Mouse (Mus musculus): Measurements from ENCODE around the gene A730009L09Rik. TPM values are rescaled to one million over a fixed set of nuclear protein-coding genes. Genes with fewer than 3 reads are reported as not detected.
A peak's percentile ranks its signal among the peaks of the same experiment; 100 is the strongest.

Gene A730009L09Rik
- not detected for total RNA-seq (2021)
- long read RNA-seq, experiment 1, result 0 reads
- long read RNA-seq, experiment 2, result 0 reads

GRCm38 (mm10) chr16:84514821-84515220, at the start of gene A730009L09Rik:
TSS of gene A730009L09Rik (plus strand) at chr16:84515121.
- DNase-seq, result no peak
- intact Hi-C loops (cut with DNase I; ENCODE audit: low total_unique reads), result no loop called here

GRCm38 (mm10) chr16:84465581-84466165, 49.2 kb upstream of the A730009L09Rik start:
- intact Hi-C loops (cut with DNase I; ENCODE audit: low total_unique reads), result no loop called here
- DNase-seq, result no peak

DNA sequence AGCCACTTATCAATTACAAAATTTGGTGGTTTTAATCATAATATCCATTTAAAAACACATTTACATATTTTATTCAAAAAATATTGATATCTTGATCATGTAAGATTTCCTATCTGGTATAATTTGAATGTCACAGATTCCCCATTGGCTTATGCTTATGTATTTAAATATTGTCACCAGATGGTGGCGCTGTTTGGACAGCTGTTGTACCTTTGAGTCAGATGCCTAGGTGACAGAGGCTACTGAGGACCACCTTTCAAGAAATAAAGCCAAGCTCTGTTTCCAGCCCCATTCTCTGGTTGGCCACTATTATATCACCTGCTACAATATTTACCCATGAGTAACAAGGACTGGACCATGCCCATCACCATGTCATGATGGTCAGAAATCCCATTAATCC, 46.0 kb upstream of the A730009L09Rik start:
- no peak for DNase-seq
- intact Hi-C loops (cut with DNase I; ENCODE audit: low total_unique reads), result no loop called here

DNA sequence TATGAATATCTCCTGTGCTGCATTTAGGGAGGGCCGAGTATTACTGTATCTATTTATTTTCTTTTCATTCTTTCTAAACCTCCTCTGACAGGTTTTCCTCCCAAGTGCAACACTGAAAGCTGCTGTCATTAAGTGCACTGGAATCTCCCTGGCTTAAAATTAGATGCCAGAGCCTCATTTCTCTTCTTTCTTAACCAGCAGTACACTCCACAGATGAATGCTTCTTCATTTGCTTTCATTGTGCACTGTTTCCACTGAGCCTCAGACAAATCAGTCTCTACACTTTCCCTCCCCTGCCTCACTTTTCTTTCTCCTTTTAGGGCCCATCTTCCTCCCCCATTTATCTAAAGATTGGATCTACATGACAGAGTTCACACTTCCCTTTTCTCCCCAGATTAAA, 44.9 kb upstream of the A730009L09Rik start:
- no peak for DNase-seq

DNA sequence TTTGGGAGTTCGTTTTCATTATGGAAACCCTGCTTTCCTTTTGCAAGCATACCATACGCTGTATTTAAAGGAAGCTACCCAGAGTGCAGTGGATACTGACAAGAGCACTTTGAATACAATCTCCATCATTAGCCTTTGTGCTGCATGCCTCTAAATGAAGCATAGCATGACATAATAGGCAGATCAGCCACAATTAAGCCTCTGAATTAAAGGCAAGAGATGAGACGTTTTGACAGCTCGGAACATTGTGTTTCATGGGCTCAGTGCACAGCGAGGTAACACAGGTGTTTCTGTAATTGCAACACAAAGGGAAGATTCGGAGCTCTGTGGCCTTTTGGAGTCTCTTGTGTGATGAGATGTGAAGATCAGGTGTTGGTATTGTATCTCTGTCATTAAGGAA, 41.5 kb upstream of the A730009L09Rik start:
- no peak for DNase-seq
- intact Hi-C loops (cut with DNase I; ENCODE audit: low total_unique reads), result no loop called here

More for the DNA sequence above, 44.9 kb upstream of the A730009L09Rik start:
- intact Hi-C loops (cut with DNase I; ENCODE audit: low total_unique reads), result no loop called here

DNA sequence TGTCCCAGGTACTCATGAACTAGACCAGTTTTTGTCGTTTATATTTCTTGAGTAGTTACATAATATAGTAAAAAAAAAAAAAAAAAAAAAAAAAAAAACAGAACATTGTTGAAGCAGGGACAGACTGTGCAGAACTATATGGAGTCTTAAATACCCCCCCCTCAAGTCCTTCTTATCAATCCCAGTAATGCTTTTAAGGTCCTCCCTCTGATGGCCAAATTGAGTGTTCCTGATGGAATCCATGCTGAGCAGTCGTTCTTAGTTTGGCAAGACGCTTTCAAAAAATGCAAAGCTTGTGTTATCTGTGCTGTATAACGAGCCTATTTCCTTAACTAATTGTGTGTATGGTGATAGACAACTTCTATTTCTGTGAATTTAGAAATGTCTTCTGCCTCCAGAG, 40.2 kb upstream of the A730009L09Rik start:
- intact Hi-C loops (cut with DNase I; ENCODE audit: low total_unique reads), result no loop called here
- no peak for DNase-seq

DNA sequence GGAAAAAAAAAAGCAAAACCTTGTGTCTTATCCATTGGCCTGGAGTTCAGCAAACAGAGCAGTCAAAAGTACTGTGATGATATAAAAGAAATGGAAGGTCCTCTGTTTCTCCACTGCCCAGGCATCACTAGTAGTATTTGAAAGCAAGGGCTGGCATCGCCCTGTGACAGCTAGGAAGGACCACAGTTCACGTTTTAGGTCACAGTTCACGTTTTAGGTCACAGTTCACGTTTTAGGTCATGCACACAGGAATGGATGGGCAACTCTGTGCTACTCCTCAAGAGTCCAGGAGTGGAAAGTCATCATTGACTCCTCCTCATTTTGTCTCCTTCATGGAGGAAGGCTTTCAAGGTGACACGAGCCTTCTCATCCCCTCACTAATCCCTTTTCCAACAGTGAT, 38.0 kb upstream of the A730009L09Rik start:
- intact Hi-C loops (cut with DNase I; ENCODE audit: low total_unique reads), result no loop called here
- DNase-seq, result no peak

- no peak for DNase-seq
- intact Hi-C loops (cut with DNase I; ENCODE audit: low total_unique reads), result no loop called here
Measured at GRCm38 (mm10) chr16:84477528-84477927, 37.4 kb upstream of the A730009L09Rik start.

DNA sequence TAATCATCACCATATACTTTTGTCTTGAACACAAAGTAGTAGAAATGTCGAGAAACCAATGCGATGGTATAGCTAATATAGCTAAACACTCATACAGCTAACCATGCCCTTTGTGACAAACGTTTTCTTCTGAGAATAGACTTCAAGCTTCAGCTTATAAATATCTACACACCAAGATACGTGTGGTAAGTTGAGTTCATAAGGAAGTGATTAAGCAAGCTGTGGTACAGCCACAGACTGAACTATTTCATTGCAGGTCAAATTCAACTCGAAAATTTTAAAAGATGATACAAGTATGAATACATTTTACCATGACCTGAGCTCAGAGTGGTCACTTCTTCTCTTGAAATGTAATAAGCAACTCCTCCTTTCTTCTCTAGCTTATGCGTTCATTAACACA, 37.0 kb upstream of the A730009L09Rik start:
- intact Hi-C loops (cut with DNase I; ENCODE audit: low total_unique reads), result no loop called here
- DNase-seq, result no peak

- intact Hi-C loops (cut with DNase I; ENCODE audit: low total_unique reads), result no loop called here
- DNase-seq, result no peak
Measured at GRCm38 (mm10) chr16:84485931-84486330, 29.0 kb upstream of the A730009L09Rik start.

- intact Hi-C loops (cut with DNase I; ENCODE audit: low total_unique reads), result no loop called here
- no peak for DNase-seq
Measured at GRCm38 (mm10) chr16:84494818-84495217, 20.1 kb upstream of the A730009L09Rik start.

DNA sequence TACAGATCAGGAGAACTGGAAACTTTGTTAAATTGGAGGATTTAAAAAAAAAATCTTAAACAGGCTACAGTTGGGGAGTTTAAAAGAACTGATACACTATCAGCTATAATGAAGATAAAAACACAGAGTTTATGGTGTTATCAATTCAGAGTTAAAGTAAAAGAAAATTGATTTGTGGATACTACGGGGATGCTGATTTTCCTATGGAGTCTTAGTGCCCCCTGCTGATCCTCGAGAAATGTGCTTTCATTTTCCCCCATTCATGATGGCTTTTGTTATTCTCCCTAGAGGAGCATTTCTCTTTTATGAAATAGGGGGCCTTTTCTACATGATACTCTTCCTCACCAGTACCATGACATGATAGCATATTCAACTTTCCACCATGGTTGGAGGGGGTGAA, 19.5 kb upstream of the A730009L09Rik start:
- DNase-seq, result no peak
- intact Hi-C loops (cut with DNase I; ENCODE audit: low total_unique reads), result no loop called here

- DNase-seq, result no peak
- intact Hi-C loops (cut with DNase I; ENCODE audit: low total_unique reads), result no loop called here
Measured at GRCm38 (mm10) chr16:84507681-84508080, 7.2 kb upstream of the A730009L09Rik start.

DNA sequence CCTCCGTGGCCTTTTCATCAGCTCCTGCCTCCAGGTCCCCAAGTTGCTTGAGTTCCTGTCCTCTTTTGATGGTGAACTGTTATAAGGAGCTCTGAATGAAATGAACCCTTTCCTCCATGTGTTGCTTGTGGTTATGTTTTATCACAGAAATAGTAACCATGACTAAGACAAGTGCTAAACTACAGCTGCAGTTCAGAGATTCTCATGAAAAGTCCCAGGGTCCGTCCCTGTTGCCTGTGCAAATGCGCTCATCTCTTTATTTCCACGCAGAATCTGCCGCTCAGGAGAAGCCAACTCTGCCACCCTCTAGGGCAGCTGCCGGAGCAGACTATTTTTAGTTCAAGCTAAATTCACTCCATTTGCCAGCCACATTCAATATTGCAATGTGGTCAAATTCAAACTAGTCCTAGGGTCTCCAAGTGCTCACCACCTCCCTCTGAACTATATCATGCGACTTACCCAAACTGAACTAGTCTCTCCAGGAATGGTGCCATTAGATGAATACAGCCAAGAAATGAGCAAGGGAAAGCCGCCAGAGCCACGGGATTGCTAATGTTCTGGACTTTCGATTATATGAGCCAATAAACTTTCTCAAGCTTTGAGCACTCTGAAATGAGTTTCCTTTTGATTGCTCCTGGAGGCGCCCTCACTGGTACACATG, 7.2 kb downstream of the A730009L09Rik start:
- DNase-seq, result peak; percentile 6
- intact Hi-C loops (cut with DNase I; ENCODE audit: low total_unique reads), result no loop called here

- intact Hi-C loops (cut with DNase I; ENCODE audit: low total_unique reads), result no loop called here
- no peak for DNase-seq
Measured at GRCm38 (mm10) chr16:84523061-84523460, 8.1 kb downstream of the A730009L09Rik start.

- intact Hi-C loops (cut with DNase I; ENCODE audit: low total_unique reads), result loop anchor here (5.0 kb wide), 1 partner anchor 35 kb away; no protein-coding TSS in a partner anchor
- DNase-seq, result no peak
Measured at GRCm38 (mm10) chr16:84527375-84527774, 12.5 kb downstream of the A730009L09Rik start.

DNA sequence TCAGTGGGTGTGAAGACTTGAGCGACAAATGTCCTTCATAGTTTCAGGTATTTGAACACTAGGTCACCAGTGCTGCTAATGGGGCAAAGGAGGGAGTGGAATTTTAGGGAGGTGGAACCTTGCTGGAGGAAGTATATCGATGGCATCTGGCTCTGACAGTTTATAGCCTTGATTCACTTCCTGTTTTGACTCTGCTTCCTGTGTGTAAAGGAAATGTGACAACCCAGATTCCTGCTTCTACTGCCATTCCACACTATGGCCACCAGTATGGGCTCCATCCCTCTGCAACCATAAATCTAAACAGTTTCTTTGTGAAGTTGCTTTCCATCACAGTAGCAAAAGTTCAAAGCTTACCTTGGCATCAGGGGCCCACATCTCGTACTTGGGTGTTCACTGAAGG, 17.9 kb downstream of the A730009L09Rik start:
- intact Hi-C loops (cut with DNase I; ENCODE audit: low total_unique reads), result no loop called here
- no peak for DNase-seq

DNA sequence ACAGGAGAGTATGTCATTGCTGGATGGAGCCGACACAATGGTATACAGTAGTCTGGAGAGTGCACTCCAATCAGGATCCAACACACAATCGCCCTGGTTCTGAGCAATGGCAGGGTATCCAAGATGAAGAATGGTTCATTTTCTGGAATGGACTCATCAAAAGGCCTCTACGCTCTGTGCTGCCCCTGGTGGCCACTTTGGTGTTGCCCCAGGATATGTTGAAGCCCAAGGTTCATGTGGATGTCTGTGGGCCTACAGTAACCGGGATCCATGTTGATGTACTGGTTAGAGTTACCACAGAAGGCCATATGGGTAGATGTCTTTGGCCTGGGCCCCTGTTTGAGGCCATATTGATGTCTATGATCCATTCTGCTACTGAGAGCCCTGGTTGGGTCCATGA, 31.1 kb downstream of the A730009L09Rik start:
- intact Hi-C loops (cut with DNase I; ENCODE audit: low total_unique reads), result no loop called here
- DNase-seq, result no peak

- DNase-seq, result no peak
- intact Hi-C loops (cut with DNase I; ENCODE audit: low total_unique reads), result no loop called here
Measured at GRCm38 (mm10) chr16:84549122-84549521, 34.2 kb downstream of the A730009L09Rik start.

- intact Hi-C loops (cut with DNase I; ENCODE audit: low total_unique reads), result no loop called here
- DNase-seq, result no peak
Measured at GRCm38 (mm10) chr16:84550445-84550844, 35.5 kb downstream of the A730009L09Rik start.

GRCm38 (mm10) chr16:84553981-84554380, 39.1 kb downstream of the A730009L09Rik start:
- intact Hi-C loops (cut with DNase I; ENCODE audit: low total_unique reads), result no loop called here
- DNase-seq, result no peak

Measured in gastrocnemius, postnatal 14 days (tissue).